Mouse (Mus musculus): Measurements from ENCODE around the gene Trpv1.

DNA sequence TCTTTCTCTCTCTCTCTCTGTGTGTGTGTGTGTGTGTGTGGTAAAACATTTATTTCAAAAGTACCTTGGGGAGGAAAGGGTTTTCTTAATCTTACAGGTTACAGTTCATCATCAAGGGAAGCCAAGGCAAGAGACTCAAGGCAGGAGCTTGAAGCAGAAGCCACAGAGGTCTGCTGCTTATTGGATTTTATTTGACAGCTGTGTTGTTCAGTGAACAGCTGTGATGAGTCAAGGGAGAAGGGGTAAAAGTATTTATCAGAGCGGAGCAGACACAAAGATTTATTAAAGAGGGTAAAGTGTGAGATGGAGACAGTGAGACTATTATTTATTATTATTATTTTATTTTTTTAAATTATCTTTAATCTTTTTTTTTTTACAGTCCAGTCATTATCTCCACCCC, 27.3 kb downstream of the Trpv1 start:
- no peak for TF ChIP-seq POLR2A (IDR thresholded peaks at IDR 0.05; ENCODE audit: low read depth, low read length)
- no peak for TF ChIP-seq CTCF (IDR thresholded peaks at IDR 0.05; ENCODE audit: borderline replicate concordance, insufficient read depth, low read length)

Measured in embryonic fibroblast, embryonic 13.5 days (primary cell).